9 mouse cellular contexts compared by ENCODE assay signal in genomic region chr11:98414162-98414561, GRCm38 (mm10). TPM values are rescaled to one million over a fixed set of nuclear protein-coding genes. Genes with fewer than 3 reads are reported as not detected.
DNase-seq lines count a peak whose midpoint lies in the region; ATAC-seq and TF ChIP-seq lines count a peak whose summit lies in the region.
"Had no signal": no experiment of that assay in that cellular context is flagged by ENCODE, and none has a peak within 500 bp of the region (broad histone marks: within the 10 kb centered on the region; RNA-seq: fewer than 3 reads in every experiment).

No protein-coding gene starts in this region.

- TF ChIP-seq CTCF in midbrain, postnatal 0 days (IDR thresholded peaks at IDR 0.05), result no peak

- no peaks in the 10 kb centered on the region for H3K27me3 ChIP-seq in heart, embryonic 12.5 days (replicated peaks)
- H3K27me3 ChIP-seq in midbrain, embryonic 11.5 days (ENCODE audit: control insufficient read depth, insufficient read depth, low read length), result peaks cover 9% of the 10 kb centered on the region
- H3K27me3 ChIP-seq in midbrain, postnatal 0 days (ENCODE audit: insufficient read depth, low read length), result peaks cover 24% of the 10 kb centered on the region
- peaks cover 16% of the 10 kb centered on the region for H3K27me3 ChIP-seq in limb, embryonic 12.5 days
- no peaks in the 10 kb centered on the region for H3K27me3 ChIP-seq in stomach, embryonic 16.5 days (ENCODE audit: control insufficient read depth, insufficient read depth, low read length)

- H3K4me2 ChIP-seq in heart, embryonic 12.5 days, result peak overlapping the region; percentile 70
- H3K4me2 ChIP-seq in midbrain, embryonic 11.5 days, result no peak overlapping the region
- H3K4me2 ChIP-seq in midbrain, postnatal 0 days (ENCODE audit: low read depth, low read length, poor library complexity, severe bottlenecking), result no peak overlapping the region; the same call in 1 of the 2 replicates
- peak overlapping the region; percentile 73 for H3K4me2 ChIP-seq in limb, embryonic 12.5 days
- peak overlapping the region; percentile 55 for H3K4me2 ChIP-seq in stomach, embryonic 16.5 days (ENCODE audit: low read depth, low read length)

- no peak for ATAC-seq in heart, embryonic 12.5 days (ENCODE audit: insufficient number of reproducible peaks, low FRiP score)
- ATAC-seq in midbrain, embryonic 11.5 days (ENCODE audit: low FRiP score), result no peak
- ATAC-seq in midbrain, postnatal 0 days (ENCODE audit: low FRiP score), result no peak
- ATAC-seq in limb, embryonic 12.5 days (ENCODE audit: insufficient number of reproducible peaks, insufficient read depth, low FRiP score, low TSS enrichment, low read depth), result no peak
- ATAC-seq in stomach, embryonic 16.5 days (ENCODE audit: insufficient read depth, low FRiP score), result no peak
- no peak for ATAC-seq in monocyte, adult 5-6 weeks (replicated peaks; ENCODE audit: insufficient number of reproducible peaks, low FRiP score, low TSS enrichment, poor library complexity, severe bottlenecking)
- ATAC-seq: CD4-positive, CD25-positive, alpha-beta regulatory T cell, adult 4 months had no signal

- whole genome bisulfite sequencing in heart, embryonic 12.5 days, result 27% methylated on average over 2 of the region's 2 CpGs
- 42% methylated on average over 2 of the region's 2 CpGs for WGBS in midbrain, embryonic 11.5 days
- 24% methylated on average over 2 of the region's 2 CpGs for WGBS in midbrain, postnatal 0 days
- 19% methylated on average over 2 of the region's 2 CpGs for WGBS in limb, embryonic 12.5 days
- WGBS in stomach, embryonic 16.5 days, result 13% methylated on average over 2 of the region's 2 CpGs

- DNase-seq in heart, adult 18-20 months, result no peak
- DNase-seq in midbrain, embryonic 11.5 days (ENCODE audit: low spot score, missing footprints), result peak; percentile 47
- no peak for DNase-seq in midbrain, postnatal 0 days (ENCODE audit: low spot score)
- no peak for DNase-seq in layer of hippocampus, adult 9-11 months

- H3K36me3 ChIP-seq in heart, embryonic 12.5 days, result peaks cover 10% of the 10 kb centered on the region; the same call in 1 of the 2 replicates
- H3K36me3 ChIP-seq in midbrain, embryonic 11.5 days (ENCODE audit: control insufficient read depth, insufficient read depth, low read length), result no peaks in the 10 kb centered on the region
- H3K36me3 ChIP-seq in midbrain, postnatal 0 days (ENCODE audit: insufficient read depth, low read length), result no peaks in the 10 kb centered on the region
- peaks cover 11% of the 10 kb centered on the region for H3K36me3 ChIP-seq in limb, embryonic 12.5 days
- 0 out of 2 replicates have a peak, but pooled peaks cover 5% of the 10 kb centered on the region for H3K36me3 ChIP-seq in stomach, embryonic 16.5 days (ENCODE audit: control insufficient read depth, insufficient read depth, low read length)

- peak overlapping the region; percentile 100 for H3K9ac ChIP-seq in heart, embryonic 12.5 days
- no peak overlapping the region for H3K9ac ChIP-seq in midbrain, embryonic 11.5 days (ENCODE audit: low read length)
- H3K9ac ChIP-seq in midbrain, postnatal 0 days (replicated peaks; ENCODE audit: low read length, poor library complexity, severe bottlenecking), result no peak overlapping the region
- H3K9ac ChIP-seq in limb, embryonic 12.5 days (replicated peaks), result no peak overlapping the region
- peak overlapping the region; percentile 95 for H3K9ac ChIP-seq in stomach, embryonic 16.5 days (ENCODE audit: low read length)

- H3K27ac ChIP-seq in heart, embryonic 12.5 days (ENCODE audit: poor library complexity, severe bottlenecking), result 0 out of 2 replicates have a peak overlapping the region, but pooled peaks have one; percentile 93
- no peak overlapping the region for H3K27ac ChIP-seq in midbrain, embryonic 11.5 days (ENCODE audit: low read depth, low read length)
- H3K27ac ChIP-seq in midbrain, postnatal 0 days (ENCODE audit: low read depth, low read length), result no peak overlapping the region
- H3K27ac ChIP-seq in limb, embryonic 12.5 days, result no peak overlapping the region
- H3K27ac ChIP-seq in stomach, embryonic 16.5 days (ENCODE audit: low read length), result peak overlapping the region; percentile 36

- H3K4me1 ChIP-seq in heart, embryonic 12.5 days (replicated peaks), result peaks cover 72% of the 10 kb centered on the region
- peaks cover 22% of the 10 kb centered on the region for H3K4me1 ChIP-seq in midbrain, embryonic 11.5 days (ENCODE audit: control insufficient read depth, insufficient read depth, low read length)
- peaks cover 6% of the 10 kb centered on the region; the same call in 1 of the 2 replicates for H3K4me1 ChIP-seq in midbrain, postnatal 0 days (ENCODE audit: insufficient read depth, low read length)
- peaks cover 41% of the 10 kb centered on the region for H3K4me1 ChIP-seq in limb, embryonic 12.5 days (replicated peaks)
- peaks cover 63% of the 10 kb centered on the region for H3K4me1 ChIP-seq in stomach, embryonic 16.5 days (ENCODE audit: control insufficient read depth, insufficient read depth, low read length)

- no peaks in the 10 kb centered on the region for H3K9me3 ChIP-seq in heart, embryonic 12.5 days (replicated peaks)
- H3K9me3 ChIP-seq in midbrain, embryonic 11.5 days (ENCODE audit: control insufficient read depth, low read length), result no peaks in the 10 kb centered on the region
- no peaks in the 10 kb centered on the region for H3K9me3 ChIP-seq in midbrain, postnatal 0 days (ENCODE audit: low read length)
- no peaks in the 10 kb centered on the region for H3K9me3 ChIP-seq in limb, embryonic 12.5 days
- H3K9me3 ChIP-seq in stomach, embryonic 16.5 days (replicated peaks; ENCODE audit: control insufficient read depth, low read length), result no peaks in the 10 kb centered on the region

- peak overlapping the region; percentile 93 for H3K4me3 ChIP-seq in heart, embryonic 12.5 days
- no peak overlapping the region for H3K4me3 ChIP-seq in midbrain, embryonic 11.5 days (ENCODE audit: low read depth, low read length)
- no peak overlapping the region for H3K4me3 ChIP-seq in midbrain, postnatal 0 days (ENCODE audit: low read depth, low read length)
- H3K4me3 ChIP-seq in limb, embryonic 12.5 days (replicated peaks), result peak overlapping the region; percentile 95
- H3K4me3 ChIP-seq in stomach, embryonic 16.5 days (replicated peaks; ENCODE audit: low read length), result peak overlapping the region; percentile 93

RNA-seq across cellular contexts. Expression of gene Erbb2, which starts 1.9 kb away (rescaled TPM):
- 66.7 and 67.1 TPM in 2 replicates for polyA plus RNA-seq in heart, embryonic 12.5 days (2016; fragmentation: Nextera tagmentation; extraction: Ambion mirVana)
- 1 to 10 TPM; 5.6 to 5.9 TPM for total RNA-seq in heart, adult 18-20 months (2021)
- polyA plus RNA-seq in midbrain, embryonic 11.5 days (2014; fragmentation: Nextera tagmentation; extraction: Ambion mirVana), result 14.8 TPM in 2 replicates
- total RNA-seq in midbrain, postnatal 0 days (2014; rRNA removed), result 8.1 and 9.4 TPM in 2 replicates
- 3.9 and 4.5 TPM in 2 replicates for polyA plus RNA-seq in midbrain, postnatal 0 days (2015; fragmentation: Nextera tagmentation; extraction: Ambion mirVana)
- polyA plus RNA-seq in limb, embryonic 12.5 days (2016; fragmentation: Nextera tagmentation; extraction: Ambion mirVana), result 40.8 and 45.7 TPM in 2 replicates
- 52.1 and 62.2 TPM in 2 replicates for polyA plus RNA-seq in stomach, embryonic 16.5 days (2015; fragmentation: Nextera tagmentation; extraction: Ambion mirVana)
- 0.57 TPM in 1 of 3 replicates, not detected in the others for total RNA-seq in monocyte, adult 5-6 weeks (2017)

RNA-seq across cellular contexts. Expression of gene Pgap3, which starts 13.9 kb away (rescaled TPM):
- polyA plus RNA-seq in heart, embryonic 12.5 days (2016; fragmentation: Nextera tagmentation; extraction: Ambion mirVana), result 20.0 and 20.6 TPM in 2 replicates
- 1 to 10 TPM; 8.1 to 9.1 TPM for total RNA-seq in heart, adult 18-20 months (2021)
- polyA plus RNA-seq in midbrain, embryonic 11.5 days (2014; fragmentation: Nextera tagmentation; extraction: Ambion mirVana), result 5.6 and 5.7 TPM in 2 replicates
- 10.1 and 10.9 TPM in 2 replicates for total RNA-seq in midbrain, postnatal 0 days (2014; rRNA removed)
- polyA plus RNA-seq in midbrain, postnatal 0 days (2015; fragmentation: Nextera tagmentation; extraction: Ambion mirVana), result 7.0 and 7.7 TPM in 2 replicates
- polyA plus RNA-seq in limb, embryonic 12.5 days (2016; fragmentation: Nextera tagmentation; extraction: Ambion mirVana), result 7.9 and 9.7 TPM in 2 replicates
- 16.4 and 17.0 TPM in 2 replicates for polyA plus RNA-seq in stomach, embryonic 16.5 days (2015; fragmentation: Nextera tagmentation; extraction: Ambion mirVana)
- total RNA-seq in monocyte, adult 5-6 weeks (2017), result 2.3 to 6.1 TPM (median 4.6 TPM) in 3 replicates

RNA-seq across cellular contexts. Expression of gene Mien1, which starts 24.6 kb away (rescaled TPM):
- polyA plus RNA-seq in heart, embryonic 12.5 days (2016; fragmentation: Nextera tagmentation; extraction: Ambion mirVana), result 102 and 104 TPM in 2 replicates
- total RNA-seq in heart, adult 18-20 months (2021), result 10 to 100 TPM; 63.9 to 65.9 TPM
- polyA plus RNA-seq in midbrain, embryonic 11.5 days (2014; fragmentation: Nextera tagmentation; extraction: Ambion mirVana), result 145 and 158 TPM in 2 replicates
- 68.3 and 79.2 TPM in 2 replicates for total RNA-seq in midbrain, postnatal 0 days (2014; rRNA removed)
- 243 and 246 TPM in 2 replicates for polyA plus RNA-seq in midbrain, postnatal 0 days (2015; fragmentation: Nextera tagmentation; extraction: Ambion mirVana)
- polyA plus RNA-seq in limb, embryonic 12.5 days (2016; fragmentation: Nextera tagmentation; extraction: Ambion mirVana), result 74.4 and 79.8 TPM in 2 replicates
- 152 and 157 TPM in 2 replicates for polyA plus RNA-seq in stomach, embryonic 16.5 days (2015; fragmentation: Nextera tagmentation; extraction: Ambion mirVana)
- 37.7 to 75.9 TPM (median 57.5 TPM) in 3 replicates for total RNA-seq in monocyte, adult 5-6 weeks (2017)

RNA-seq across cellular contexts. Expression of gene Pnmt, which starts 27.9 kb away (rescaled TPM):
- polyA plus RNA-seq in heart, embryonic 12.5 days (2016; fragmentation: Nextera tagmentation; extraction: Ambion mirVana), result 1.7 and 2.0 TPM in 2 replicates
- under 1 TPM; 0.84 to 0.90 TPM for total RNA-seq in heart, adult 18-20 months (2021)
- polyA plus RNA-seq in midbrain, embryonic 11.5 days (2014; fragmentation: Nextera tagmentation; extraction: Ambion mirVana), result not detected in 2 replicates
- total RNA-seq in midbrain, postnatal 0 days (2014; rRNA removed), result 1.1 and 4.3 TPM in 2 replicates
- 3.4 and 3.9 TPM in 2 replicates for polyA plus RNA-seq in midbrain, postnatal 0 days (2015; fragmentation: Nextera tagmentation; extraction: Ambion mirVana)
- 0.37 and 0.41 TPM in 2 replicates for polyA plus RNA-seq in limb, embryonic 12.5 days (2016; fragmentation: Nextera tagmentation; extraction: Ambion mirVana)
- 0.15 TPM in 1 of 2 replicates, not detected in the other for polyA plus RNA-seq in stomach, embryonic 16.5 days (2015; fragmentation: Nextera tagmentation; extraction: Ambion mirVana)
- not detected in 3 replicates for total RNA-seq in monocyte, adult 5-6 weeks (2017)
- polyA plus RNA-seq: CD4-positive, CD25-positive, alpha-beta regulatory T cell, adult 4 months had no signal

RNA-seq across cellular contexts. Expression of gene Tcap, which starts 30.6 kb away (rescaled TPM):
- 143 and 152 TPM in 2 replicates for polyA plus RNA-seq in heart, embryonic 12.5 days (2016; fragmentation: Nextera tagmentation; extraction: Ambion mirVana)
- 1,000 to 10,000 TPM; 1,636 to 2,096 TPM for total RNA-seq in heart, adult 18-20 months (2021)
- not detected in 2 replicates for polyA plus RNA-seq in midbrain, embryonic 11.5 days (2014; fragmentation: Nextera tagmentation; extraction: Ambion mirVana)
- total RNA-seq in midbrain, postnatal 0 days (2014; rRNA removed), result not detected in 2 replicates
- polyA plus RNA-seq in midbrain, postnatal 0 days (2015; fragmentation: Nextera tagmentation; extraction: Ambion mirVana), result not detected in 2 replicates
- 4.7 TPM in 2 replicates for polyA plus RNA-seq in limb, embryonic 12.5 days (2016; fragmentation: Nextera tagmentation; extraction: Ambion mirVana)
- 0.57 and 9.3 TPM in 2 replicates for polyA plus RNA-seq in stomach, embryonic 16.5 days (2015; fragmentation: Nextera tagmentation; extraction: Ambion mirVana)
- 1.6 TPM in 1 of 3 replicates, not detected in the others for total RNA-seq in monocyte, adult 5-6 weeks (2017)
- polyA plus RNA-seq: CD4-positive, CD25-positive, alpha-beta regulatory T cell, adult 4 months had no signal

Comparison
In these comparisons a context has a peak if more than half of its experiments do, and no peak if none do; other contexts are left out.
1. H3K27ac ChIP-seq: peak in heart, embryonic 12.5 days (single experiment) and stomach, embryonic 16.5 days (single experiment); none in midbrain, embryonic 11.5 days (single experiment), midbrain, postnatal 0 days (single experiment) and limb, embryonic 12.5 days (single experiment).
2. H3K4me2 ChIP-seq: peak in heart, embryonic 12.5 days (single experiment), limb, embryonic 12.5 days (single experiment) and stomach, embryonic 16.5 days (single experiment); none in midbrain, embryonic 11.5 days (single experiment) and midbrain, postnatal 0 days (single experiment).
3. H3K4me3 ChIP-seq: peak in heart, embryonic 12.5 days (single experiment), limb, embryonic 12.5 days (single experiment) and stomach, embryonic 16.5 days (single experiment); none in midbrain, embryonic 11.5 days (single experiment) and midbrain, postnatal 0 days (single experiment).
4. H3K9ac ChIP-seq: peak in heart, embryonic 12.5 days (single experiment) and stomach, embryonic 16.5 days (single experiment); none in midbrain, embryonic 11.5 days (single experiment), midbrain, postnatal 0 days (single experiment) and limb, embryonic 12.5 days (single experiment).